Mouse (Mus musculus): Measurements from ENCODE around the gene Zc3h13.

The Zc3h13 gene

DNA sequence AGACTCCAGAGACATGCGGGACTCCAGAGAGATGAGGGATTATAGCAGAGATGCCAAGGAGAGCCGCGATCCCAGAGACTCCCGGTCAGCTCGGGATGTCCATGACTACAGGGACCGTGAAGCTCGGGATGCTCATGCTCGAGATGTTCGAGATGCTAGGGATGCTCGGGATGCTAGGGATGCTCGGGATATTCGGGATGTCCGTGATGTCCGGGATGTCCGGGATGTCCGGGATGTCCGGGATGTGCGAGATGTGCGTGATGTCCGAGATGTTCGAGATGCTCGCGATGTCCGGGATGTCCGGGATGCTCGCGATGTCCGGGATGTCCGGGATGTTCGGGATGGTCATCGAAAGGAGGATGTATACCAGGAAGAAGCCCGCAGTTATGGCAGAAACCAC is 39.2 kb downstream of the Zc3h13 start:
- DNase-seq (ENCODE audit: low read depth) = no peak

DNA sequence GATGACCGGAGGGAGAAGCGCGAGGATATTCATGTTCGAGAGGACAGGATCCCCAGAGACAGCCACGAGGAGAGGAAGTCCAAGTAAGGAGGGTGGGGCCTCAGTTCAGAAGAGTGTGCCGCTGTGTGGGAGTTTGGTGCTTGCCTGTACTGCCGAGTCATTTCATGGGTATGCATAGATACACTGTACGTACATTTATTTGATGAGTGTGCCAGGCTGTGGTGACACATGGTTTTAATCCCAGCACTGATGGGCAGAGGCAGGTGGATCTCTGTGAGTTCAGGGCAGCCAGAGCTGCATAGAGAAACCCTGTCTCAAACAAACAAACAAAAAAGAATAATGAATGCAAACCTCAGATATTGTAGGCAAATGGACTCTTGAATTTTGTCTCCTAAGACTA is 43.9 kb downstream of the Zc3h13 start:
- no peak for DNase-seq (ENCODE audit: low read depth)

- peak; percentile 8 for DNase-seq (ENCODE audit: low read depth)
Observed at GRCm38 (mm10) chr14:75330621-75331020, 46.4 kb downstream of the Zc3h13 start.

- no peak for DNase-seq (ENCODE audit: low read depth)
Observed at GRCm38 (mm10) chr14:75334321-75334720, 50.1 kb downstream of the Zc3h13 start.

GRCm38 (mm10) chr14:75337884-75338283 is 53.7 kb downstream of the Zc3h13 start:
- DNase-seq (ENCODE audit: low read depth) = no peak

DNA sequence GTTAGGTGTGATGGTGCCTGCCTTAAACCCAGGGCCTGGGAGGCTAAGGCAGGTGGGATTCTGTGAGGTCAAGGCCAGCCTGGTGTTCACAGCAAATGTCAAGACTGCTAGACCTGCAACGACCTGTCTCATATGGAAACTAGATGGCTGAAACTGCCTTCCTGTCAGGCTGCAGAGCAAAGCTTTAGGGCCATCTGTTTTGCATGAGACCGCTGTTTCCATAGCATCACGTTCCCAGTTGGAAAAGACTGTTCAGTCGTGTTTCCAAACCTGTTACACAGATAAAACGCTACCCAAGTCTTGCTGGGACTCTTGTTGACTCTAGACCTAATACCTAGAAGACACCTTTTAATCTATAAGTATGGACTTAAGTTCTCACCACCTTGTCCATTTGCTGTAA is 61.9 kb downstream of the Zc3h13 start:
- no peak for DNase-seq (ENCODE audit: low read depth)

- DNase-seq (ENCODE audit: low read depth) = no peak
Observed at GRCm38 (mm10) chr14:75351626-75352025, 67.5 kb downstream of the Zc3h13 start.

- DNase-seq (ENCODE audit: low read depth) = no peak
Observed at GRCm38 (mm10) chr14:75363316-75363715, 79.1 kb downstream of the Zc3h13 start.

DNA sequence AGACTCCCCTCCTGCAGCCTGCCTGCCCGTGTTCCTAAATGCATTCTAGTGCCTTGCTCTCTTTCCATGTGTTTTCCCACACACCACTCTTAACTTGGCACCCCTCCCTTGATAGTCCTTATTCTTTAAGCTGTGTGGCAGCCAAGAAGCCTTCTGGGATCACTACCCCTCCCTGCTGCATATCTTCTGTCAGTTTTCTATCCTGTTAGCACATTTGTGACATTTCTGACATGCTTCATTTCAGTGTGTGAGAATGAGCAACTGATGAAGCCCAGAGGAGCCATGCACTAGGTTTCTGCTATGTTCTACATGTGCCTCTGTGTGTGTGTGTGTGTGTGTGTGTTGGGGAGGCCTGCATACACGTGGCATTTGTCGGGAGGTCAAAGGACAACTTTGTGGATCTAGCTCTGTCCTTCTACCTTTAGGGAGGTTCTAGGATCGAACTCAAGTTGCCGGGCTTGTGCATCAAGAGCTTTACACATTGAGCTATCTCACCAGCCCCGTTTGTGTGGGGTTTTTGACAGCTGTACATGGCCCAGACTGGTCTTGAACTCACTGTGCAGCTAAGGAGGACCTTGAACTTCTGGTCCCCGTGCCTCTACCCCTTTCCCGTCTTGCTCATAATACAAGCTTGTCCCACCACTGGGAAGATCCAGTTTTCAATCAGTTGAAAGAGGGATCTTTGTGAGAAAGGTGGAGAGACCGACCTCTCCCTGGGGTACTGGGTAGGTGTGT is 81.3 kb downstream of the Zc3h13 start:
- DNase-seq (ENCODE audit: low read depth) = no peak

- peak; percentile 28 for DNase-seq (ENCODE audit: low read depth)
Observed at GRCm38 (mm10) chr14:75366741-75367140, 82.6 kb downstream of the Zc3h13 start.

GRCm38 (mm10) chr14:75367503-75367902 is 83.3 kb downstream of the Zc3h13 start:
- DNase-seq (ENCODE audit: low read depth) = no peak

- DNase-seq (ENCODE audit: low read depth) = no peak
Observed at GRCm38 (mm10) chr14:75369880-75370279, 85.7 kb downstream of the Zc3h13 start.

DNA sequence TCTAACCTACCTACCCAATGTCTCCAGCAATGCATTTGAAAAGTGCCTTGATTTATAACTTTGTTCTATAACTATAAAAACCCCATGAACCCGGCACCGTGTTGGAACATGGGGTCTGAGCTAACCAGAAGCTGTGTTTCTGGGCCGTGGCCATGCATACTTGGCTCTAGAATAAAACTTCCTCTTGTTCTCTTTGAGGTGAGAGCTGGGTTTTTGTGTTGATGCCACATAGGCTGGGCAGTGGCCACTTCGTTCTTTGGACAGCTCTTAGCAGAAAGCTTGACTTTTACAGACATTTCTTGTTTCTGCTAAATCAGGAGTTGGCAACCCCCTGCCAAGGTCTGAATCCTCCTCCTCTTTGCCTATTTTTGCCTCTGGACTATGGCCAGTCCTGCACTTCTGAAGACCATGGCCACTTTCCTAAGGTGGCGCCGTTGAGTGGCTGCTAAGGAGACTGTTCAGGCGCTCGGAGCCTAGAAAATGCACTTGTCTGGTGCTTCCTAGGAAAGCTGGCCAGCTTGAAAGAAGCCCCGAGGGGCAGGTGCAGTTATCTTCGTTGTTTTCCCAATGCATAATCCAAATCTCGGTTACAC is 90.9 kb downstream of the Zc3h13 start:
- DNase-seq (ENCODE audit: low read depth) = no peak

- no peak for DNase-seq (ENCODE audit: low read depth)
Observed at GRCm38 (mm10) chr14:75376256-75376655, 92.1 kb downstream of the Zc3h13 start.

GRCm38 (mm10) chr14:75377612-75378011 is 93.4 kb downstream of the Zc3h13 start:
- DNase-seq (ENCODE audit: low read depth) = no peak

All from c-Kit-positive CD71-negative TER-119-negative erythroid progenitor cells, embryonic 14.5 days (primary cell).